Mouse (Mus musculus): ENCODE data around the gene Nlrc5.
"Not testable (repeated sequence)": the region's sequence is repeated elsewhere in the genome, so short reads cannot be mapped to it uniquely, and the experiment has no call there.

Gene Nlrc5

GRCm38 (mm10) chr8:94433981-94434466 lies at the start of gene Nlrc5:
TSS of gene Nlrc5 (plus strand) at chr8:94434356.
- peak; percentile 33 for DNase-seq (ENCODE audit: low read depth, low spot score)

- no peak for DNase-seq (ENCODE audit: low read depth, low spot score)
Observed at GRCm38 (mm10) chr8:94385506-94386213, 48.5 kb upstream of the Nlrc5 start.

- DNase-seq (ENCODE audit: low read depth, low spot score) = peak; percentile 89
Observed at GRCm38 (mm10) chr8:94386214-94387026, 47.7 kb upstream of the Nlrc5 start, which contains the start of gene Herpud1. TSS of gene Herpud1 (plus strand) at chr8:94386438.

GRCm38 (mm10) chr8:94387027-94387684 lies 47.0 kb upstream of the Nlrc5 start:
- DNase-seq (ENCODE audit: low read depth, low spot score) = peak; percentile 31

GRCm38 (mm10) chr8:94387785-94388184 lies 46.4 kb upstream of the Nlrc5 start:
- DNase-seq (ENCODE audit: low read depth, low spot score) = no peak

- DNase-seq (ENCODE audit: low read depth, low spot score) = no peak
Observed at GRCm38 (mm10) chr8:94389531-94389930, 44.6 kb upstream of the Nlrc5 start.

- DNase-seq (ENCODE audit: low read depth, low spot score) = no peak
Observed at GRCm38 (mm10) chr8:94390429-94390828, 43.7 kb upstream of the Nlrc5 start.

- no peak for DNase-seq (ENCODE audit: low read depth, low spot score)
Observed at GRCm38 (mm10) chr8:94390910-94391309, 43.2 kb upstream of the Nlrc5 start.

GRCm38 (mm10) chr8:94392147-94392546 lies 42.0 kb upstream of the Nlrc5 start:
- peak; percentile 61 for DNase-seq (ENCODE audit: low read depth, low spot score)

GRCm38 (mm10) chr8:94392648-94393047 lies 41.5 kb upstream of the Nlrc5 start:
- no peak for DNase-seq (ENCODE audit: low read depth, low spot score)

- no peak for DNase-seq (ENCODE audit: low read depth, low spot score)
Observed at GRCm38 (mm10) chr8:94395851-94396540, 38.2 kb upstream of the Nlrc5 start.

GRCm38 (mm10) chr8:94396964-94397657 lies 37.0 kb upstream of the Nlrc5 start:
- DNase-seq (ENCODE audit: low read depth, low spot score) = no peak

GRCm38 (mm10) chr8:94398587-94398986 lies 35.6 kb upstream of the Nlrc5 start:
- DNase-seq (ENCODE audit: low read depth, low spot score) = no peak

- no peak for DNase-seq (ENCODE audit: low read depth, low spot score)
Observed at GRCm38 (mm10) chr8:94399361-94399953, 34.7 kb upstream of the Nlrc5 start.

- not testable (repeated sequence) for DNase-seq (ENCODE audit: low read depth, low spot score)
Observed at GRCm38 (mm10) chr8:94399957-94400356, 34.2 kb upstream of the Nlrc5 start.

- no peak for DNase-seq (ENCODE audit: low read depth, low spot score)
Observed at GRCm38 (mm10) chr8:94408443-94409080, 25.6 kb upstream of the Nlrc5 start.

- DNase-seq (ENCODE audit: low read depth, low spot score) = no peak
Observed at GRCm38 (mm10) chr8:94409523-94409922, 24.6 kb upstream of the Nlrc5 start.

GRCm38 (mm10) chr8:94412518-94412917 lies 21.6 kb upstream of the Nlrc5 start:
- no peak for DNase-seq (ENCODE audit: low read depth, low spot score)

GRCm38 (mm10) chr8:94413509-94413908 lies 20.6 kb upstream of the Nlrc5 start:
- no peak for DNase-seq (ENCODE audit: low read depth, low spot score)

GRCm38 (mm10) chr8:94415218-94415617 lies 18.9 kb upstream of the Nlrc5 start:
- DNase-seq (ENCODE audit: low read depth, low spot score) = no peak

Data from WW6 (cell line).